Mouse (Mus musculus): Measurements from ENCODE around the gene Supt5. TPM values are rescaled to one million over a fixed set of nuclear protein-coding genes. Genes with fewer than 3 reads are reported as not detected.
A peak's percentile ranks its signal among the peaks of the same experiment; 100 is the strongest.

The Supt5 gene
- total and polyA plus RNA-seq, 3 experiments = 35.5 to 111 (median 67.3) TPM

DNA sequence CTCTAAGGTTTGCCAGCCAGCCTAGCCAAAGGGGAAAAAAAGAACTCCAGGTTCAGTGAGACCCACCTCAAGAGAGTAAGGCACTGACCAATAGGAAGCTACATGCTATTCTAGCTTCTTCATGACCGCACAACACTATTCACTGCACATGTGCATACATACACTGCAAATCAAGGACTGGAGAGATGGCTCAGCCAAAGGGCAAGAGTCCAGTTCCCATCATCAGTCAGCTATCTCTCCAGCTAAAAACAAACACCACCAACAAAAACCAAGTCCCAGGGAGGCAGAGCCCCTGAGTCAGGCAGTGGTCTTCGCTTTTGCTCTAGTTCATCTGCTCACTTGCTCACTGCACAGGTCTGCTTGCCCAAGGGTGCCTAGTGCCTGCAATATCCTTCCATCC is 10.3 kb downstream of the Supt5 start:
- Histone ChIP-seq H3K27me3 (replicated peaks) (no peaks in the 10 kb centered on the region), H3K79me2 (replicated peaks; ENCODE audit: control insufficient read depth, extremely low read depth, insufficient read depth, poor library complexity, severe bottlenecking) (peaks cover 18% of the 10 kb centered on the region), H3K4me3 (replicated peaks in 1 of 3; ENCODE audit: low read depth in 2 of 3, low read length in 2 of 3, poor library complexity in 1 of 3) (no peak overlapping the region), H3K27ac (ENCODE audit: insufficient read depth, low read depth) (no peak overlapping the region), H3K9me3 (replicated peaks; ENCODE audit: low read length) (no peaks in the 10 kb centered on the region), H3K4me1 (ENCODE audit: control insufficient read depth in 1 of 2, insufficient read depth in 2 of 2) (no peaks in the 10 kb centered on the region), H3K4me2 (ENCODE audit: insufficient read depth, low read depth, poor library complexity, severe bottlenecking) (no peak overlapping the region), H3K9ac (ENCODE audit: insufficient read depth, low read depth) (no peak overlapping the region), H3K36me3 (replicated peaks in 1 of 2; ENCODE audit: control insufficient read depth in 1 of 2, insufficient read depth in 1 of 2, low read length in 1 of 2) (peaks cover 83 to 90% of the 10 kb centered on the region in 2 experiments)
- TF ChIP-seq ETS1 (conservative IDR thresholded peaks at IDR 0.05; ENCODE audit: low read depth, low read length) = no peak
- dilution Hi-C loops (cut with MboI; ENCODE audit: extremely low pct_ligation_motif_present, extremely low pct_unique_long_range_greater_than_20kb, low sequenced_read_pairs) (no loop called here), in situ Hi-C loops (cut with MboI; ENCODE audit: low pct_ligation_motif_present, low pct_unique_long_range_greater_than_20kb, low sequenced_read_pairs) (no loop called here)
- DNase-seq (ENCODE audit: extremely low read depth) = no peak

- H3K27me3 ChIP-seq (replicated peaks) = no peaks in the 10 kb centered on the region
- no peak overlapping the region for H3K9ac ChIP-seq (ENCODE audit: insufficient read depth, low read depth)
- H3K4me3 ChIP-seq (replicated peaks in 1 of 3; ENCODE audit: low read depth in 2 of 3, low read length in 2 of 3, poor library complexity in 1 of 3) = no peak overlapping the region
- no peak overlapping the region for H3K4me2 ChIP-seq (ENCODE audit: insufficient read depth, low read depth, poor library complexity, severe bottlenecking)
- in situ Hi-C loops (cut with MboI; ENCODE audit: low pct_ligation_motif_present, low pct_unique_long_range_greater_than_20kb, low sequenced_read_pairs) = no loop called here
- no peaks in the 10 kb centered on the region for H3K4me1 ChIP-seq (ENCODE audit: control insufficient read depth in 1 of 2, insufficient read depth in 2 of 2)
- H3K9me3 ChIP-seq (replicated peaks; ENCODE audit: low read length) = no peaks in the 10 kb centered on the region
- peaks cover under 1% of the 10 kb centered on the region; the same call in 1 of the 2 replicates for H3K79me2 ChIP-seq (replicated peaks; ENCODE audit: control insufficient read depth, extremely low read depth, insufficient read depth, poor library complexity, severe bottlenecking)
- TF ChIP-seq TCF12 (IDR thresholded peaks at IDR 0.05; ENCODE audit: low read depth, low read length) = no peak
- no peak for TF ChIP-seq UBTF (IDR thresholded peaks at IDR 0.05; ENCODE audit: low read depth, low read length)
- no peak; the same call in 1 of the 2 replicates for TF ChIP-seq RAD21 (IDR thresholded peaks at IDR 0.05; ENCODE audit: low read depth, low read length)
- no peak for TF ChIP-seq POLR2A (IDR thresholded peaks at IDR 0.05; ENCODE audit: low read depth, low read length)
- TF ChIP-seq MXI1 (IDR thresholded peaks at IDR 0.05; ENCODE audit: low read depth, low read length) = no peak
- TF ChIP-seq SMC3 (IDR thresholded peaks at IDR 0.05; ENCODE audit: low read depth, low read length) = peak; percentile 11; the same call in 1 of the 2 replicates
- no peak for TF ChIP-seq ZC3H11A (IDR thresholded peaks at IDR 0.05; ENCODE audit: low read depth, low read length)
- no peak for TF ChIP-seq USF2 (conservative IDR thresholded peaks at IDR 0.05; ENCODE audit: low read depth, low read length)
- no peak for TF ChIP-seq MYC (IDR thresholded peaks at IDR 0.05; ENCODE audit: low read depth, low read length)
- TF ChIP-seq MAZ (IDR thresholded peaks at IDR 0.05; ENCODE audit: low read depth, low read length) = no peak
- TF ChIP-seq BHLHE40 (IDR thresholded peaks at IDR 0.05; ENCODE audit: low read depth, low read length) = no peak
- TF ChIP-seq CTCF (conservative IDR thresholded peaks at IDR 0.05 in 1 of 2, IDR thresholded peaks at IDR 0.05 in 1 of 2; ENCODE audit: low read depth in 2 of 2, low read length in 2 of 2) = peak; percentile 23 to 35; a peak in 3 of 4 replicates
- no peak for TF ChIP-seq NRF1 (IDR thresholded peaks at IDR 0.05; ENCODE audit: low read depth, low read length)
- dilution Hi-C loops (cut with MboI; ENCODE audit: extremely low pct_ligation_motif_present, extremely low pct_unique_long_range_greater_than_20kb, low sequenced_read_pairs) = no loop called here
- peaks cover 90 to 95% of the 10 kb centered on the region in 2 experiments for H3K36me3 ChIP-seq (replicated peaks in 1 of 2; ENCODE audit: control insufficient read depth in 1 of 2, insufficient read depth in 1 of 2, low read length in 1 of 2)
- H3K27ac ChIP-seq (ENCODE audit: insufficient read depth, low read depth) = no peak overlapping the region
- no peak for DNase-seq (ENCODE audit: extremely low read depth)
These were observed 12.1 kb downstream of the Supt5 start for GRCm38 (mm10) chr7:28326457-28326856.

DNA sequence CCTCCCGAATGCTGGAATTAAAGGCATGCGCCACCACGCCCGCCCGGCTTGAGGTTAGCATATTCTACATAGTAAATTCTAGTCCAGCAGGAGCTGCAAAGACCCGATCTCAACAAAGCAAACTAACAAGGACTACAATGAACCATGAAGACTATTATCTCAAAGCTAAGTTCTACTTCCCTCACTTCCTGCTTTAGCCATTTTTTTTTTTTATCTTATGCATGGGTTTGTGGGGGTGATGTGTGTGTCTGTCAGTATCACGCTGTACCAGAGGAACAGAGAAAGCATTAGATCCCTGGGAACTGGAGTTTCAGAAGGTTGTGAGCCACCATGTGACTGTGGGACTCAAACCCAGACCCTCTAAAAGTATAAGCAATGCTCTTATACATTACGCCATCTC is 13.3 kb downstream of the Supt5 start:
- TF ChIP-seq SMC3 (IDR thresholded peaks at IDR 0.05; ENCODE audit: low read depth, low read length) (no peak), ELF1 (IDR thresholded peaks at IDR 0.05; ENCODE audit: low read depth, low read length) (no peak), SIN3A (IDR thresholded peaks at IDR 0.05; ENCODE audit: low read length) (no peak), RCOR1 (conservative IDR thresholded peaks at IDR 0.05; ENCODE audit: low read depth, low read length) (no peak), BHLHE40 (IDR thresholded peaks at IDR 0.05; ENCODE audit: low read depth, low read length) (no peak), JUN (IDR thresholded peaks at IDR 0.05; ENCODE audit: insufficient read depth, low read depth, low read length) (no peak), MYC (IDR thresholded peaks at IDR 0.05; ENCODE audit: low read depth, low read length) (no peak), CTCF (conservative IDR thresholded peaks at IDR 0.05 in 1 of 2, IDR thresholded peaks at IDR 0.05 in 1 of 2; ENCODE audit: low read depth in 2 of 2, low read length in 2 of 2) (no peak), POLR2AphosphoS2 (IDR thresholded peaks at IDR 0.05; ENCODE audit: low read depth, low read length) (no peak), MEF2A (IDR thresholded peaks at IDR 0.05; ENCODE audit: borderline replicate concordance, low read depth, low read length) (no peak), HCFC1 (IDR thresholded peaks at IDR 0.05; ENCODE audit: low read depth, low read length) (no peak), PAX5 (IDR thresholded peaks at IDR 0.05; ENCODE audit: low read length) (no peak)
- no peak overlapping the region for H3K4me2 ChIP-seq (ENCODE audit: insufficient read depth, low read depth, poor library complexity, severe bottlenecking)
- dilution Hi-C loops (cut with MboI; ENCODE audit: extremely low pct_ligation_motif_present, extremely low pct_unique_long_range_greater_than_20kb, low sequenced_read_pairs) = no loop called here
- no peaks in the 10 kb centered on the region for H3K4me1 ChIP-seq (ENCODE audit: control insufficient read depth in 1 of 2, insufficient read depth in 2 of 2)
- H3K9ac ChIP-seq (ENCODE audit: insufficient read depth, low read depth) = no peak overlapping the region
- H3K27me3 ChIP-seq (replicated peaks) = no peaks in the 10 kb centered on the region
- H3K4me3 ChIP-seq (replicated peaks in 1 of 3; ENCODE audit: low read depth in 2 of 3, low read length in 2 of 3, poor library complexity in 1 of 3) = no peak overlapping the region
- no peak overlapping the region for H3K27ac ChIP-seq (ENCODE audit: insufficient read depth, low read depth)
- in situ Hi-C loops (cut with MboI; ENCODE audit: low pct_ligation_motif_present, low pct_unique_long_range_greater_than_20kb, low sequenced_read_pairs) = no loop called here
- H3K9me3 ChIP-seq (replicated peaks; ENCODE audit: low read length) = no peaks in the 10 kb centered on the region
- no peak for DNase-seq (ENCODE audit: extremely low read depth)
- no peaks in the 10 kb centered on the region for H3K79me2 ChIP-seq (replicated peaks; ENCODE audit: control insufficient read depth, extremely low read depth, insufficient read depth, poor library complexity, severe bottlenecking)
- peaks cover 85 to 94% of the 10 kb centered on the region in 2 experiments for H3K36me3 ChIP-seq (replicated peaks in 1 of 2; ENCODE audit: control insufficient read depth in 1 of 2, insufficient read depth in 1 of 2, low read length in 1 of 2)
